Mouse (Mus musculus) left cerebral cortex, adult 8-10 months (tissue): ENCODE measurements around the gene Gm28557. TPM values are rescaled to one million over a fixed set of nuclear protein-coding genes. Genes with fewer than 3 reads are reported as not detected.

ENCODE experiments used
- total RNA-seq, 4 experiments: library from RNA; stranded (reverse); gene quantifications; 2 replicates each; pipeline ENCODE4 v1.2.4; 2022

The Gm28557 gene
- total RNA-seq, 4 experiments from 2014 or later: 2.6 to 4.6 (median 3.1) TPM

Other genes with a start within 250 kb of the Gm28557 start
- gene Gm10767, start 203.7 kb downstream of the Gm28557 start, total RNA-seq: 1 to 10 TPM; 2.4 to 3.5 (median 2.9) TPM
- 1 to 10 TPM; 4.7 to 5.6 (median 5.0) TPM for gene Zfp712, start 47.4 kb downstream of the Gm28557 start, total RNA-seq
- gene Zfp708, start 10.6 kb downstream of the Gm28557 start, total RNA-seq: 1 to 10 TPM in 3 of 4 experiments, under 1 TPM in 1; 0.87 to 2.7 (median 2.1) TPM
- gene Rslcan18, start 7.7 kb upstream of the Gm28557 start, total RNA-seq: under 1 TPM in 3 of 4 experiments, not detected in 1; 0.33 to 0.58 (median 0.39) TPM
- 10 to 100 TPM in 3 of 4 experiments, 1 to 10 TPM in 1; 9.4 to 12.5 (median 10.9) TPM for gene Zfp759, start 13.1 kb upstream of the Gm28557 start, total RNA-seq
- 10 to 100 TPM in 1 of 4 experiments, 1 to 10 TPM in 3; 4.1 to 10.3 (median 6.1) TPM for gene Rsl1, start 64.6 kb upstream of the Gm28557 start, total RNA-seq
- gene Zfp455, start 85.9 kb upstream of the Gm28557 start, total RNA-seq: 1 to 10 TPM; 2.6 to 4.2 (median 3.2) TPM
- 10 to 100 TPM; 20.2 to 26.6 (median 22.9) TPM for gene Zfp458, start 169.9 kb upstream of the Gm28557 start, total RNA-seq
- gene Zfp457, start 197.9 kb upstream of the Gm28557 start, total RNA-seq: 1 to 10 TPM; 4.5 to 7.8 (median 6.2) TPM
- gene Zfp595, start 224.0 kb upstream of the Gm28557 start, total RNA-seq: 1 to 10 TPM; 3.5 to 4.4 (median 3.9) TPM